Mouse (Mus musculus) CH12.LX (cell line): ENCODE data around the gene C5ar1.

Experiments used
- CHD2 ChIP-seq: IDR thresholded peaks from 2 replicates; pipeline ENCODE4 v1.6.1; 2011; ENCODE audit warnings: low read length, improper control_type of control experiment
- CTCF ChIP-seq, 2 experiments: IDR thresholded peaks in 1 of 2; conservative IDR thresholded peaks in 1 of 2; 2 replicates each; pipeline ENCODE4 v1.5.1; 2011 to 2012; ENCODE audit warnings: low read depth in 2 of 2, low read length in 2 of 2, improper control_type of control experiment in 1 of 2, inconsistent platforms in 1 of 2, mild to moderate bottlenecking in 1 of 2, moderate library complexity in 1 of 2
- E2F4 ChIP-seq: IDR thresholded peaks from 2 replicates; pipeline ENCODE4 v1.6.1; 2011; ENCODE audit warnings: low read depth, low read length, improper control_type of control experiment; ENCODE audit not compliant: insufficient replicate concordance
- MXI1 ChIP-seq: IDR thresholded peaks from 2 replicates; pipeline ENCODE4 v1.6.1; 2011; ENCODE audit warnings: mild to moderate bottlenecking, low read depth, low read length, improper control_type of control experiment
- NELFE ChIP-seq: IDR thresholded peaks from 2 replicates; pipeline ENCODE4 v1.6.1; 2011; ENCODE audit warnings: low read depth, low read length, improper control_type of control experiment
- POLR2A ChIP-seq: IDR thresholded peaks from 2 replicates; pipeline ENCODE4 v1.6.1; 2011; ENCODE audit warnings: low read depth, mild to moderate bottlenecking, improper control_type of control experiment, low read length
- RAD21 ChIP-seq: IDR thresholded peaks from 2 replicates; pipeline ENCODE4 v1.6.1; 2011; ENCODE audit warnings: low read depth, mild to moderate bottlenecking, low read length, improper control_type of control experiment, moderate library complexity
- SMC3 ChIP-seq: IDR thresholded peaks from 2 replicates; pipeline ENCODE4 v1.6.1; 2011; ENCODE audit warnings: low read depth, low read length, improper control_type of control experiment
- USF1 ChIP-seq: IDR thresholded peaks from 2 replicates; pipeline ENCODE4 v1.6.1; 2014; ENCODE audit warnings: low read depth, mild to moderate bottlenecking, inconsistent platforms, low read length, improper control_type of control experiment
- ZC3H11A ChIP-seq: IDR thresholded peaks from 2 replicates; pipeline ENCODE4 v1.6.1; 2012; ENCODE audit warnings: low read depth, mild to moderate bottlenecking, inconsistent platforms, low read length, improper control_type of control experiment

GRCm38 (mm10) chr7:16240978-16241303 is 18.4 kb downstream of the C5ar1 start:
- TF ChIP-seq USF1 (no peak), POLR2A (no peak), CHD2 (no peak), NELFE (no peak), CTCF (conservative IDR thresholded peaks at IDR 0.05 in 1 of 2, IDR thresholded peaks at IDR 0.05 in 1 of 2; ENCODE audit: low read depth in 2 of 2, low read length in 2 of 2) (0 out of 4 replicates have a peak, but pooled peaks of 1 of the 2 experiments have one; percentile 14), SMC3 (no peak), E2F4 (no peak), MXI1 (no peak), ZC3H11A (no peak), RAD21 (no peak)
